Mouse (Mus musculus) kidney, postnatal 36 days (tissue): ENCODE measurements around the gene Gm7257.

Source experiments
- DNase-seq, 2 experiments: peaks; one replicate each; pipeline ENCODE4 v3.0.0; 2021 to 2022; ENCODE audit warnings: mixed read lengths in 2 of 2

Gene Gm7257

DNA sequence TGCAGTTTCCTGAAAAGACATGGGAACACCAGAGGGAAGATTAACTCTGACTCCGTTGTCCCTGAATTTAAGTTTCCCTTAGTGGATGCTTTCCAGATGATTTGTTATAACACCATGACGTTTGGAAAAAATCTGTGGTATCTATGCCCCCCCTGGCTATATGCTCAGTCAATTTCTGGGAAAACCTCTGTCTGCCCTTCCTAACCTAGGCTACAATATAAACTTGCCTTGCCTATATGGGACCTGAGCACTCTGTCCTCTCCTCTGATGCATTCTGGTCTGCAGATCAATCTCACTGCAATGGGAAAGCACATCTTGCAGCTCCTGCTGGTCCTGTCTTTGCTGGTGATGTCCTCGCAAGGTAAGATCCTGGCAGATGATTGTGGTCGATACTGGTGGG is at the start of gene Gm7257:
TSS of gene Gm7257 (plus strand) at position 301 of the 400 bp plus-strand sequence.
- DNase-seq = no peak

DNA sequence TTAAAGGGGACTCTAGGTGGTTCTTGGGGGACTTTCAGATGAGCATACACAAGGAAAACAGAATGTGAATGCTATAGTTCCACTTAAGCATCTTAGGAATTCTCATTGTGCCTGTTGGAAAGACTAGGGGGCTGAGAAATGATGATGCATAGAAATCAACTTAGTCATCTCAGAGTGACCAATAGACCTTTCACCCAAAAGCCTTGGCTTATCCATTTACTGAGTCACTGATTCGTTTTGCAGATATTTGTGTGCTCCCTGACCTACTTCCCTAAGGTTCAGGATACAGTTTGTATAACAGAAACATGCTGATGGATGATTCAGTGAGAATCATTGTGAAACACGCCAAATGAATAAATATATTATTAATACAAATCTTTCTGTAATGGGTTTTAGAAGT is 28.7 kb upstream of the Gm7257 start:
- DNase-seq = no peak

DNA sequence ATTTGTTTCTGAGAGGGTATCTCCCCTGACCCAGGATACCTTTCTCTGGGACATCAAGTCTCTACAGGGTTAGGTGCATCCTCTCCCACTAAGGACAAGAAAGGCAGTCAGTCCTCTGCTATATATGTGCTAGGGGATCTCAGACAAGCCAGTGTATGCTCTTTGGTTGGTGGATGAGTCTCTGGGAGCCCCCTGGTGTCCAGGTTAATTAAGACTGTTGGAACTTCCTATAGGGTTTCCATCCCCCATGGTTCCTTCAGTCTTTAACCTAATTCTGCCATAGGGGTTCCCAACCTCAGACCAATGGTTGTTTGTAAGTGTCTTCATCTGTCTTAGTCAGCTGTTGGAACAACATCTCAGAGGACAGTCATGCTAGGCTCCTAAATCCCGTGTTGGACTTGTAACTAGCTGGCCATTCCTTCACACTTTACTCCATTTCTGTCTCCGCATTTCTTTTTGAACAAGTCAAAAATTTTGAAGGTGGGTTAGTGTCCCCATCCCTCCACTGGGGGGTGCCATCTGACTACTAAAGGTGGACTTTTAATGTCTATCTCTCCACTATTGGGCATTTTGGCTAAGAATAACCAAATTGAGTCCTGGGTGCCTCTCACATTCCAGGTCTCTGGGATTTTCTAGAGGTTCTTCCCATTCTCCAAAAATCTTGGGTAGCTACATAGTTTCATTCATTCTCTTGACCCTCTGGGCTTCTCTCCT is 3.5 kb downstream of the Gm7257 start:
- DNase-seq = peak in 1 of 2 experiments; percentile 5

DNA sequence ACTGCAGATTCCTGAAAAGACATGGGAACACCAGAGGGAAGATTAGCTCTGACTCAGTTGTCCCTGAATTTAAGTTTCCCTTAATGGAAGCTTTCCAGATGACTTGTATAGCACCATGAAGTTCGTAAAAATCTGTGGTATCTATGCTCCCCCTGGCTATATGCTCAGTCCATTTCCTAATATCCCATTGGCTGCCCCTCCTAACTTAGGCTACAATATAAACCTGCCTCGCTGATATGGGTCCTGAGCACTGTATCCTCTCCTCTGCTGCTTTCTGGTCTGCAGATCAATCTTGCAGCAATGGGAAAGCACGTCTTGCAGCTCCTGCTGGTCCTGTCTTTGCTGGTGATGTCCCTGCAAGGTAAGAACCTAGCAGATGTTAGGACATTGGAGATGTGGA is 43.7 kb downstream of the Gm7257 start, which contains the start of gene Gm9513:
TSS of gene Gm9513 (plus strand) at position 301 of the 400 bp plus-strand sequence.
- DNase-seq = no peak
